Mouse (Mus musculus): ENCODE data around the gene Lamb1.

DNA sequence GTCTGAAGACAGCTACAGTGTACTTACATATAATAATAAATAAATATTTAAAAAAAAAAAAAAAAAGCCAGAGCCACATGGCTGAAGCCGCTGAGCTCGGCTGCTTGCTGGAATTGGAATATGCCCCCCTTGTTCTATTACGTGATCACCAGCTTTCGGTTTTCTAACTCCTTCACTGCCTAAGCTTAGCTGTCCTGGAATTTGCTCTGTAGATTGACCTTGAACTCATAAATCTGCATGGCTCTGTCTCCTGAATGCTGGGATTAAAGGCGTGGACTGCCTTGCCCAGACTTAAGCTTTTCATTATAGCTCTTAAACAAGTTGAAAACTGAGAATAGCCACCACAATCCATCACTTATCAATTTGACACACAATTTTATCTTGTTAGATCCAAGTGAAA, 47.8 kb upstream of the Lamb1 start:
- TF ChIP-seq POLR2A (IDR thresholded peaks at IDR 0.05; ENCODE audit: low read depth, low read length) (no peak), CTCF (IDR thresholded peaks at IDR 0.05; ENCODE audit: borderline replicate concordance, insufficient read depth, low read length) (no peak)

Data from embryonic fibroblast, embryonic 13.5 days (primary cell).